Mouse (Mus musculus) limb, embryonic 14.5 days (tissue): ENCODE measurements at regions not wholly inside any gene's neighbourhood (a gene's known extent, or its start where the extent isn't known, plus 50 kb on each side); places are given as distances from the start of the nearest gene placed in this dataset.

Experiments
- ATAC-seq: fragments of 200-750 bp; cut with Nextera tagmentation; 2 replicates; pipeline ENCODE4 v1.8.0; 2017; ENCODE audit warnings: low read depth, moderate number of reproducible peaks, moderate TSS enrichment; ENCODE audit not compliant: low FRiP score
- DNase-seq: peaks from one replicate; pipeline ENCODE4 v3.0.0-alpha.2; 2015; ENCODE audit warnings: low spot score
- H3K27ac ChIP-seq: fragments of 300-500 bp; sonication (generic); replicated peaks from 2 replicates; pipeline ENCODE4 v1.5.1; 2014; ENCODE audit warnings: low read depth, mild to moderate bottlenecking, low read length, moderate library complexity, mixed read lengths
- H3K27me3 ChIP-seq: fragments of 300-500 bp; sonication (generic); 2 replicates; pipeline ENCODE4 v1.6.1; 2014; ENCODE audit warnings: low read length, mixed read lengths; ENCODE audit not compliant: control insufficient read depth, insufficient read depth
- H3K36me3 ChIP-seq: fragments of 300-500 bp; sonication (generic); 2 replicates; pipeline ENCODE4 v1.6.1; 2014; ENCODE audit warnings: mild to moderate bottlenecking, low read length, moderate library complexity, mixed read lengths; ENCODE audit not compliant: control insufficient read depth, insufficient read depth
- H3K4me1 ChIP-seq: fragments of 300-500 bp; sonication (generic); 2 replicates; pipeline ENCODE4 v1.6.1; 2014; ENCODE audit warnings: antibody characterized with exemption, low read length, mixed read lengths; ENCODE audit not compliant: control insufficient read depth, insufficient read depth
- H3K4me2 ChIP-seq: fragments of 300-500 bp; sonication (generic); replicated peaks from 2 replicates; pipeline ENCODE4 v1.6.1; 2014; ENCODE audit warnings: low read depth, mild to moderate bottlenecking, low read length, moderate library complexity; ENCODE audit not compliant: severe bottlenecking
- H3K4me3 ChIP-seq: fragments of 300-500 bp; sonication (generic); replicated peaks from 2 replicates; pipeline ENCODE4 v1.5.1; 2014; ENCODE audit warnings: low read length
- H3K9ac ChIP-seq: fragments of 300-500 bp; sonication (generic); 2 replicates; pipeline ENCODE4 v1.6.1; 2014; ENCODE audit warnings: mild to moderate bottlenecking, low read depth, low read length, moderate library complexity; ENCODE audit not compliant: severe bottlenecking
- H3K9me3 ChIP-seq: fragments of 300-500 bp; sonication (generic); 2 replicates; pipeline ENCODE4 v1.6.1; 2016; ENCODE audit warnings: low read length; ENCODE audit not compliant: control insufficient read depth
- POLR2A ChIP-seq: fragments of 200-500 bp; IDR thresholded peaks from 2 replicates; pipeline ENCODE4 v1.8.0; 2012; ENCODE audit warnings: inconsistent platforms, mild to moderate bottlenecking, moderate library complexity, borderline replicate concordance; ENCODE audit not compliant: insufficient read depth, insufficient read length; ENCODE audit errors: extremely low read depth
- WGBS: fragments of 180-500 bp; shearing (Covaris S2); extraction: QIAGEN DNeasy Blood & Tissue Kit; methylation state at CpG from one replicate; pipeline ENCODE4 v1.1.7; 2014; 5-methylcytosine and 5-hydroxymethylcytosine counted together

GRCm38 (mm10) chr11:39495253-39495652 is 1199.8 kb downstream of the Mat2b start:
- H3K9me3 ChIP-seq = no peaks in the 10 kb centered on the region
- H3K36me3 ChIP-seq = no peaks in the 10 kb centered on the region
- H3K4me3 ChIP-seq = no peak overlapping the region
- no peak overlapping the region for H3K9ac ChIP-seq
- H3K4me2 ChIP-seq = no peak overlapping the region
- WGBS = 70% methylated on average over 4 of the region's 4 CpGs
- H3K27me3 ChIP-seq = no peaks in the 10 kb centered on the region
- no peak for ATAC-seq
- no peak for TF ChIP-seq POLR2A
- H3K4me1 ChIP-seq = no peaks in the 10 kb centered on the region
- H3K27ac ChIP-seq = no peak overlapping the region
- DNase-seq = no peak

GRCm38 (mm10) chr11:39477136-39477535 is 1217.9 kb downstream of the Mat2b start:
- DNase-seq (no peak), ATAC-seq (no peak)
- no peaks in the 10 kb centered on the region for H3K9me3 ChIP-seq
- no peak overlapping the region for H3K4me3 ChIP-seq
- no peak overlapping the region for H3K9ac ChIP-seq
- no peaks in the 10 kb centered on the region for H3K27me3 ChIP-seq
- 71% methylated on average over 8 of the region's 8 CpGs for WGBS
- H3K36me3 ChIP-seq = no peaks in the 10 kb centered on the region
- TF ChIP-seq POLR2A = no peak
- H3K27ac ChIP-seq = no peak overlapping the region
- H3K4me1 ChIP-seq = no peaks in the 10 kb centered on the region
- no peak overlapping the region for H3K4me2 ChIP-seq

GRCm38 (mm10) chr11:39453329-39453952 is 1241.6 kb downstream of the Mat2b start:
- ATAC-seq (no peak), DNase-seq (peak; percentile 15)
- no peaks in the 10 kb centered on the region for H3K9me3 ChIP-seq
- no peaks in the 10 kb centered on the region for H3K36me3 ChIP-seq
- H3K9ac ChIP-seq = no peak overlapping the region
- H3K4me1 ChIP-seq = no peaks in the 10 kb centered on the region
- H3K4me3 ChIP-seq = no peak overlapping the region
- no peaks in the 10 kb centered on the region for H3K27me3 ChIP-seq
- H3K4me2 ChIP-seq = no peak overlapping the region
- TF ChIP-seq POLR2A = no peak
- WGBS = 52% methylated on average over 5 of the region's 5 CpGs
- no peak overlapping the region for H3K27ac ChIP-seq

- H3K9ac ChIP-seq = no peak overlapping the region
- ATAC-seq (no peak), DNase-seq (no peak)
- no peak for TF ChIP-seq POLR2A
- WGBS = 62% methylated on average over 2 of the region's 2 CpGs
- H3K9me3 ChIP-seq = no peaks in the 10 kb centered on the region
- H3K4me2 ChIP-seq = no peak overlapping the region
- H3K4me3 ChIP-seq = no peak overlapping the region
- no peaks in the 10 kb centered on the region for H3K4me1 ChIP-seq
- H3K27ac ChIP-seq = no peak overlapping the region
- H3K27me3 ChIP-seq = no peaks in the 10 kb centered on the region
- H3K36me3 ChIP-seq = no peaks in the 10 kb centered on the region
Measured at GRCm38 (mm10) chr11:39446374-39446773, 1248.6 kb downstream of the Mat2b start.

- Histone ChIP-seq H3K4me3 (no peak overlapping the region), H3K27me3 (no peaks in the 10 kb centered on the region), H3K27ac (no peak overlapping the region), H3K9ac (no peak overlapping the region), H3K4me2 (no peak overlapping the region), H3K36me3 (no peaks in the 10 kb centered on the region), H3K9me3 (no peaks in the 10 kb centered on the region), H3K4me1 (no peaks in the 10 kb centered on the region)
- 92% methylated on average over 2 of the region's 2 CpGs for WGBS
- no peak for ATAC-seq
- no peak for DNase-seq
- TF ChIP-seq POLR2A = no peak
Measured at GRCm38 (mm10) chr11:39411691-39412090, 1283.3 kb downstream of the Mat2b start.

GRCm38 (mm10) chr11:39411182-39411581 is 1283.8 kb downstream of the Mat2b start:
- no peak for DNase-seq
- 91% methylated on average over 2 of the region's 2 CpGs for WGBS
- Histone ChIP-seq H3K4me2 (no peak overlapping the region), H3K27ac (no peak overlapping the region), H3K9me3 (no peaks in the 10 kb centered on the region), H3K4me1 (no peaks in the 10 kb centered on the region), H3K4me3 (no peak overlapping the region), H3K27me3 (no peaks in the 10 kb centered on the region), H3K36me3 (no peaks in the 10 kb centered on the region), H3K9ac (no peak overlapping the region)
- TF ChIP-seq POLR2A = no peak
- no peak for ATAC-seq
